Mouse (Mus musculus) thymus, postnatal 4 days (tissue): Measurements from ENCODE around the gene Scgb1a1.
"Not testable (repeated sequence)": the region's sequence is repeated elsewhere in the genome, so short reads cannot be mapped to it uniquely, and the experiment has no call there.

Experiments used
- DNase-seq: peaks from one replicate; pipeline ENCODE4 v3.0.0; 2021

Scgb1a1 gene

DNA sequence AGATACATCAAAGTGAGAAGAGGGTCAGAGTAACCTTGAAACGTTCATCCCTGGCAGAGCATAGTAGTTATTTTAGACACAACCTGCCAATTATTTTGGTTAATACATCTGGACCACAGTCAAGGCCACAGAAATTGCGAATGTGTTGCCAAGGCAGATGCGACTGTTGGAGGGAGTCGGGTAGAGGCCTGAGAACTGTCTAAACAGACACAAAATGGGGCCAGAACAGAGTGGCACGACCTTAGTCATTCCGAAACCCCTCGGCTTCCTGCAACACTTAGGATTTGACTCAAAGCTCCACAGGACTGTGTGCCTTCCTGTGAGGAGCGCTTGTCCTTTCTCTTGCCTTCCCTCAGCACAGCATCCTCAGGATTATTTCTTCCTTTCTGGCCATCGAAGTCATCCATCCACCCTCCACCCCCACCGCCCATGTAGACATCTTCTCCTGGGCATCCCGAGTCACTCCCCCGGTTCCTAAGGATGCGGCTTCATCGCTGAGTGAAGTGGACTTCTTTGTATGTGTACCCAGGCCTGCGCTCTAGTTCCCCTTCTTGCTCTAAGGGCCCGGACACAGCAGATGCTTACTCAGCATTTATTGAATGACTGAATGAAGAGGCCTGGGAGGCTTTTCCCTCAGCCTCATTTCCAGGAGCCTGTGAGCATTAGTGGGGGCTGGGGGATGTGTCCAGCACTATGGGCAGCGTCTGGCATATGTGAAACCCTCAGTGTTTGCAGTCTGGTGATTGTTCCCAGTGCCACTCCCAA lies 12.7 kb upstream of the Scgb1a1 start:
- DNase-seq, result no peak

DNA sequence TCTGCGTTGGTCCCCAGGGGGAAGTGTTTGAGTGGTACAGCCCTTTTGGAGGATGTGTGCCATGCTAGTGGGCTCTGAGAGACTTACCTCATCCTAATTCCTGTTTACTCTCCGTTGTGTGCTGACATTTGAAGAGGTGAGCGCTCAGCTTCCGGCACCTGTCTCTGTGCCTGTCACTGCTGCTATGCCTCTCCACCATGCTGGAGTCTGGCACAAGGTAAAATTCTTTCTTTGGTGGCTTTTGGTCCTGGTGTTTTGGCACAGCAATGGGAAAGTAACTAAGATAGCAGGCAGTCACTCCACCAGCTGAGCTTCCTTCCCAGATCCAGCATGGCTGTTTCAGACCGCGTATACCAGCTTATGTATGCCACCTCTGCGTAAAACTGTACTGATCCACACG lies 12.0 kb upstream of the Scgb1a1 start:
- DNase-seq, result no peak

DNA sequence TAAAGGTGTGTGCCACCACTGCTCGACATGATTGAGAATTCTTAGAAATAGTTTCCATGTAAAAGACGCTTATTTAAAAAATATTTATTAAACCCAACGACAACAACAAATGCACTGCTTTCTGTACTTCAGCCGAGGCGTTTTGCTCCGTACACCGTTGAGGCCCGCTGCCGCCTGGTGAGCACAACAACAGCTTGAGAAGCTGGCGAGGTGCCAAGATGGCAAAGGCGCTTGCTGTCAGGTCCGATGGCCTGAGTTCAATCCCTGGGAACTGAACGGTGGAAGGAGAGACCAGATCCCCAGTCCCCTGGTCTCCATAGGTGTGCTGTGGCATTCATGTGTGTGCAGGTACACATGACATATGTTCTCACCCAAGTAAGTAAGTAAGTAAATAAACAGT lies 9.7 kb upstream of the Scgb1a1 start:
- DNase-seq, result no peak

DNA sequence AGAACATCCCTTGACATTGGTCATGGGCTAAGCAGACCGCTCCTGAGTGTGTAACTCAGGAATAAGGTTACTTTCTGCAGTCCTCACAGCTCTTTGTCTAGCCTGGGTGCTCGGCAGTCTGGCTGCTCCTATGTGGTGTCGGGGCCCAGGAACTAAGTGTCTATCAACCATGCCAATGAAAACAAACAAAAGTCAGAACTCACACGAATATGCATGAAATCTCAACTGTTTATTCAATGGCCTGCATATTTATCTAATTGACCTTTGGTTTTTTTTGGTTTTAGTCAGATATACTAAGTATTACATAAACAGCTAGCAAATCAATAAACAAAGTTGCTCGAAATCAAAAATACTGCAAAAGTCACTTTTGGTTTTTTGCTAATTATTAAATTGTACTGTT lies 7.4 kb upstream of the Scgb1a1 start:
- DNase-seq, result no peak

DNA sequence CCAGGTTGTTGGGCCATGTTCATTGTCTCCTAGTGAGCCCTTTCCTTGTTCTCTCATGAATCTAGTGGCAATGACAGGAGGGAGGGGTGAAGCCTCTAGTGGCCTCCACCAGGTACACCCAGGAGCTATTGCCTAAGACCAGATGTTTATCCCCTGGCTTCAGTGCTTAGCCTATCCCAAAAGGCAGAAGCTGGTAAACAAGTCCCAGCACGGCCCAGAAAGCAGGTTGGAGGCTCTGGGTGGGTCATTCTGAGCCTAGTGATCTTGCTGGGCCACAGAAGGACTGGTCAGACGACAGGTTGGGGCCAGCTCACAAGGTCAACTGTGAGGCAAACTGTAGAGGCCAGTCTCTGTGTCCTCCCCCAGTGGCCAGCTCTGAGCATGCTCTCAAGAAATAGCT lies 3.0 kb upstream of the Scgb1a1 start:
- DNase-seq, result no peak

DNA sequence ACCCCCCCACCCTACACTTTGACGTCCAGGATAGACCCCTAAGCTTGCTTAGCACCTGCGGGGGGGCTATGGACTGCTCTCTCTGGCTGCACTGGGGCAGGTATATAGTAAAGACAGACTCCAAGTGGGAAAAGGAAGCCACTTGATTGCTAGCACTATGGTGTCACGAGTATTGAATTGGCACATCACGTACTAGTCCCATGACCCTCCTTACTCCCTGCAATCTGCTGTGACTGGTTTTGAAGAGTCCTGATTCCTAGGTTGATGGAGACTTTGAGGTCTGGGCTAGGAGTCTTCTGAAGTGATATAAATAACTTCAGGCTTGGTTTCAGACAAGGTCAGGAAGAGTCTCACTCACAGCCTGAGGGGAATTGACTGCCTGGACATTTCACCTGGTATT lies 2.4 kb upstream of the Scgb1a1 start:
- no peak for DNase-seq

DNA sequence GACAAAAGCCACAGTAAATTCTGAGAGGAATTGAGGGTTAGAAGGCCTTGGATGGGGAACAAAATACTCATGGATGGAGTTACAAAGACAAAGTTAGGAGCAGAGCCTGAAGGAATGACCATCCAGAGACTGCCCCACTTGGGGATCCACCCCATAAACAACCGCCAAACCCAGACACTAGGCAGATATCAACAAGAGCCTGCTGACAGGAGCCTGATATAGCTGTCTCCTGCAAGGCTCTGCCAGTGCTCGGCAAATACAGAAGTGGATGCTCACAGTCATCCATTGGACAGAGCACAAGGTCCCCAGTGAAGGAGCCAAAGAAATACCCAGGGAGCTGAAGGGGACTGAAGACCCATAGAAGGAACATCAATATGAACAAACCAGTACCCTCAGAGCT lies 3.9 kb downstream of the Scgb1a1 start:
- not testable (repeated sequence) for DNase-seq

GRCm38 (mm10) chr19:9083010-9083355 lies 4.8 kb downstream of the Scgb1a1 start:
- no peak for DNase-seq

GRCm38 (mm10) chr19:9082191-9083009 lies 5.4 kb downstream of the Scgb1a1 start:
- DNase-seq, result peak; percentile 93

- DNase-seq, result no peak
Observed at GRCm38 (mm10) chr19:9081311-9082190, 6.2 kb downstream of the Scgb1a1 start.

GRCm38 (mm10) chr19:9079916-9080315 lies 7.8 kb downstream of the Scgb1a1 start:
- no peak for DNase-seq

GRCm38 (mm10) chr19:9076982-9077660 lies 10.6 kb downstream of the Scgb1a1 start:
- DNase-seq, result no peak

- no peak for DNase-seq
Observed at GRCm38 (mm10) chr19:9076035-9076434, 11.7 kb downstream of the Scgb1a1 start.

DNA sequence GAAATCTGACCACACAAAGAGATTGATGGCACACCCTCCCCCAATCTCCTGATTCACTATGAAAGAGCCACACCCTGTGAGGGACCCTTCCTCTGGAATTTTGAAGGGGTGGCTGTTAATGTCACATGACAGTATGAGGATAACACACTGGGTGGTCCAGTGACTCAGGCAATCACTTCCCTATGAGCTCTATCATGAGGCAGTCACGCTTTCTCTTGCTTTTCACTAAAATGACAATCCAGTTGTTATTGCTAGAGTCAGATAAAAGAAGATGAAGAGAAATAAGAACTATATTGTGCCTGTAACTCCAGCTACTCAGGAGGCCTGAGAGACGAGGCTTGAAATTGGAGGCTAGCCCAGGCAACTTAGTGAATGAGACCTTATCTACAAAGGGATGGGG lies 12.2 kb downstream of the Scgb1a1 start:
- no peak for DNase-seq

- DNase-seq, result no peak
Observed at GRCm38 (mm10) chr19:9074424-9074823, 13.3 kb downstream of the Scgb1a1 start.

- no peak for DNase-seq
Observed at GRCm38 (mm10) chr19:9073776-9074411, 13.9 kb downstream of the Scgb1a1 start.

GRCm38 (mm10) chr19:9072157-9072530 lies 15.6 kb downstream of the Scgb1a1 start:
- no peak for DNase-seq

DNA sequence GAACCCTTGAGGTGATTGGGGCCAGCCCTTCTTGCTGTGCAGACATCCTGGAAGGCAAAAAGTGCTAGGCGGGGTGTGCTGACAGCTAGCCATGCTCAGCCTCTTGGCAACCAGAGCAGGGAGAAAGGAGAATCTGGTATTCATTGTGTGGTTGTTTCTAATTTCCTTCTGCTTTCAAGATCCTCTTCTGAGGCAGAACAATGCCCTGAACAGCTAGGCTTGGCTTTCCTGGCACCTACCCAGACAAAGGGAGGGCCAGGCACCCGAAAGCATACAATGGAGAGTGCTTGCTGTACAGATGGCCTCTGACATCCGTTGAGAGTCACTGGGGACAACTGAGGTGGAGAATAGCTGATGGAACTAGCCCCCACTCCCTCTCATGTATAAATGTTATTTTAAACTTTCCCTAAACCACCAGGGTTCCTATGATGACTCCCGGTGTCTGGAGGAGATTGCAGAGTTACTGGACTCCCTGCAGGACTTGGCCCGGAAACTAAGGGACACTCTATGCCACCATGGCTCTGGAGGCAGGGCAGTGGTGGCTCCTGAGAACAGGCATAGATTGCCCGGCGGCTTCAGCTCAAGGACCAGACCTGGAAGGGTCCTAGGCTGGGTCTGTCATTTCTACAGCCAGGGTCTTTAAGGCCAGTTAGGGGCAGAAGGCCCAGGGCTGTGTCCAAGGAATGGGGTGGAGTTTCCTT lies 16.2 kb downstream of the Scgb1a1 start:
- DNase-seq, result no peak

DNA sequence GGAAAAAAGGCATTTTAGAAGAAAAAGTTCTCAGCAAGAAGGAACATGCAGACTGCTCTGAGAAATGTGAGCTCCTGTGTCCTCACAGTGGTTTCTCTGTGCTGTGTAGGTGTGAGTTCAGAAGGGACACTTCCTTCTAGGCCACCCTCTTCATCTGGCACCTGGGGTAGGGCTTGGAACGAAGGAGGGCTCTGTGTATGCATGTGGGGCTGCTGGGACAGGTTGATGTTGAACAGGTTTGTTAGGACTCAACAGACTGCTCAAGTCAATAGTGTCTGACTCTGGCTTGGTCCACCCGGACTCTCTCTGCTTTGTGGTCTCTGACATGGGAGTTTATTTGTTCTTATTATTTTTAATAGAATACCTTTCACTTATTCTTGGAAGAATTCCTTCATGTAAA lies 17.4 kb downstream of the Scgb1a1 start:
- DNase-seq, result no peak

DNA sequence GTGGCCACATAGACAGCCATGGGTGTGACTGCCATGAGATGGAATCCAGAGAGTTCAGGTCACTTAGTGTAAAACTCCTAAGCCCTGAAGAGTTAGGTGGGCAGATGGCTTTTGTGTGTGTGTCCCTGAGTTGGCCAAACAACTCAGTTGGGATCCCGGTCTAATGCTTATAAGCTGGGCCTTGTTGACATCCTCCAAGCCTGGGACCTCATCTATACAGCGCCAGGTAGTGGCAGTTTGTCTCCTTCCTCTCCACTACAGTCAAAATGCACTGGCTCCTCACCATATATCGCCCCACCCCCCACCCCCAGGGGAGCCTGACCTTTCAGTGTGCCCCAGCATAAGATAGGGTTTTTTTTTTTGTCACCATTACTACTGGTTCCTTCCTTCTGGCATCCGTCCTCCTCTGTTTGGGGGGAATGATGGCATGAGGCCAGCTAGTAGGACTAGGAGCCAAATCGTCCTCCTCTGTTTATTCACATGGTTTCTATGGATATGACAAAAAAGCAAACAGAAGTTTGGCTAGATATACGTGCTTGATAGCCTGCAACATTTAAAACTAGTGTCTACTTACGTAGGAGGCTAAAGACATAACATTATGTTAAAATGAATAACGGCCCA lies 18.0 kb downstream of the Scgb1a1 start:
- DNase-seq, result no peak

DNA sequence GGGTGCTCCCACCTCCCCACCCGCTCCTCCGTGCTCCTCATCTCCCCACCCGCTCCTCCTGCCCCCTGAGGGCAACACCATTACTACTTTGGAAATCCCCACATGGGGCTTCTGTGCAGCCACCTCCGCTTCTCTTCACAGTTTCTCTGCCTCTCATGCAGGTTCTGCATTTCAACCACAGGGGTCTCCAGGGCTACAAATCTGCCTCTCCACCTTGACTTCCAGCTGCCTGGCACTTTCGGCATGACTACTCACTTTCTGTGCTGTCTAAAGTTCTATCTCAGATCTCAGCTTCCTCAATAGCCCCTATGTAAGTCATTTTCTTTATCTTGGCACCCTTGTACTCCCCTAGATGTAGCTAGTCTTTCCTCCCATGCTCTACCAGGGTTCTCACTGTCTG lies 20.5 kb downstream of the Scgb1a1 start:
- DNase-seq, result no peak
